Mouse (Mus musculus) gastrocnemius, adult 18-20 months (tissue): Measurements from ENCODE around the gene Rftn1. TPM values are rescaled to one million over a fixed set of nuclear protein-coding genes. Genes with fewer than 3 reads are reported as not detected.
A peak's percentile ranks its signal among the peaks of the same experiment; 100 is the strongest.

Source experiments
- DNase-seq: peaks from one replicate; pipeline ENCODE4 v3.0.0; 2021; ENCODE audit warnings: low spot score
- total RNA-seq, 2 experiments: library from RNA; stranded (reverse); gene quantifications; 2 replicates each; pipeline ENCODE4 v1.2.3; 2021

Rftn1 gene
- total RNA-seq, 2 experiments from 2014 or later = 10.3 to 10.6 TPM

DNA sequence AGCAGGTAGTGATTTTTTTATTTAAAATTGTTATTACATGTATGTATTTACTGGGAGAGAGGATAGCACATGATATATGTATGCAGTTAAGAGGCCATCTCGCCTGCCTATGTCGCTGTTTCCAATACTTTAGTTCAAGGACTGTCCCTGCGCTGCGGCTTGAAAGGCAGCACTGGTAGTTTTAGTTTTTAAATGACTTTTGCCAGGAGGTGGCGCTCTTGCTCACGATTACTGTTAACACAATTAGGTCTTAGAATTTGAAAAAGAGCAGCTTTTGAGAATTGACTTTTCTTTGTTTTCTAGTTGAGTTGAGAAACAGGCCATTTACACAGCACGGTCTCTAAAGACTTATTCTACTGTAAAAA, 239.0 kb downstream of the Rftn1 start:
- DNase-seq = peak; percentile 79

- DNase-seq = no peak
Observed at GRCm38 (mm10) chr17:49942674-49943073, 247.8 kb downstream of the Rftn1 start.

Other genes starting within 250 kb of the Rftn1 start
- under 1 TPM; 0.16 to 0.21 TPM for gene Dazl, start 103.0 kb upstream of the Rftn1 start, total RNA-seq